Mouse (Mus musculus): ENCODE results near the gene Tnxb.
A peak's percentile ranks its signal among the peaks of the same experiment; 100 is the strongest.

Gene Tnxb

GRCm38 (mm10) chr17:34639461-34640255 is 30.7 kb upstream of the Tnxb start:
- Histone ChIP-seq H3K4me3 (replicated peaks; ENCODE audit: low read length) (no peak overlapping the region), H3K4me1 (replicated peaks; ENCODE audit: low read depth, low read length) (peaks cover 16% of the 10 kb centered on the region), H3K36me3 (ENCODE audit: insufficient read depth, low read length) (no peaks in the 10 kb centered on the region), H3K9me3 (ENCODE audit: low read length) (no peaks in the 10 kb centered on the region), H3K27me3 (ENCODE audit: insufficient read depth, low read length) (peaks cover 6% of the 10 kb centered on the region; the same call in 1 of the 2 replicates)
- TF ChIP-seq POU5F1 (IDR thresholded peaks at IDR 0.05; ENCODE audit: borderline replicate concordance, low read length) (no peak), NANOG (IDR thresholded peaks at IDR 0.05; ENCODE audit: borderline replicate concordance, low read length) (no peak), CTCF (conservative IDR thresholded peaks at IDR 0.05; ENCODE audit: low read length) (no peak)

GRCm38 (mm10) chr17:34640778-34641601 is 29.3 kb upstream of the Tnxb start:
- Histone ChIP-seq H3K27me3 (ENCODE audit: insufficient read depth, low read length) (peaks cover 6% of the 10 kb centered on the region; the same call in 1 of the 2 replicates), H3K4me3 (replicated peaks; ENCODE audit: low read length) (0 out of 2 replicates have a peak overlapping the region, but pooled peaks have one; percentile 4), H3K36me3 (ENCODE audit: insufficient read depth, low read length) (peaks cover 4% of the 10 kb centered on the region; the same call in 1 of the 2 replicates), H3K4me1 (replicated peaks; ENCODE audit: low read depth, low read length) (peaks cover 29% of the 10 kb centered on the region), H3K9me3 (ENCODE audit: low read length) (no peaks in the 10 kb centered on the region)
- no peak for TF ChIP-seq CTCF (conservative IDR thresholded peaks at IDR 0.05; ENCODE audit: low read length)
- no peak for TF ChIP-seq POU5F1 (IDR thresholded peaks at IDR 0.05; ENCODE audit: borderline replicate concordance, low read length)
- TF ChIP-seq NANOG (IDR thresholded peaks at IDR 0.05; ENCODE audit: borderline replicate concordance, low read length), result no peak

- Histone ChIP-seq H3K36me3 (ENCODE audit: insufficient read depth, low read length) (peaks cover 4% of the 10 kb centered on the region; the same call in 1 of the 2 replicates), H3K4me3 (replicated peaks; ENCODE audit: low read length) (no peak overlapping the region), H3K9me3 (ENCODE audit: low read length) (no peaks in the 10 kb centered on the region), H3K4me1 (replicated peaks; ENCODE audit: low read depth, low read length) (peaks cover 37% of the 10 kb centered on the region), H3K27me3 (ENCODE audit: insufficient read depth, low read length) (peaks cover 6% of the 10 kb centered on the region; the same call in 1 of the 2 replicates)
- TF ChIP-seq NANOG (IDR thresholded peaks at IDR 0.05; ENCODE audit: borderline replicate concordance, low read length), result no peak
- no peak for TF ChIP-seq CTCF (conservative IDR thresholded peaks at IDR 0.05; ENCODE audit: low read length)
- TF ChIP-seq POU5F1 (IDR thresholded peaks at IDR 0.05; ENCODE audit: borderline replicate concordance, low read length), result no peak
Measured at GRCm38 (mm10) chr17:34641945-34642344, 28.4 kb upstream of the Tnxb start.

- H3K36me3 ChIP-seq (ENCODE audit: insufficient read depth, low read length), result peaks cover 8% of the 10 kb centered on the region
- H3K9me3 ChIP-seq (ENCODE audit: low read length), result no peaks in the 10 kb centered on the region
- H3K4me3 ChIP-seq (replicated peaks; ENCODE audit: low read length), result no peak overlapping the region
- no peak for TF ChIP-seq CTCF (conservative IDR thresholded peaks at IDR 0.05; ENCODE audit: low read length)
- no peak for TF ChIP-seq POU5F1 (IDR thresholded peaks at IDR 0.05; ENCODE audit: borderline replicate concordance, low read length)
- no peak for TF ChIP-seq NANOG (IDR thresholded peaks at IDR 0.05; ENCODE audit: borderline replicate concordance, low read length)
- H3K27me3 ChIP-seq (ENCODE audit: insufficient read depth, low read length), result no peaks in the 10 kb centered on the region
- peaks cover 46% of the 10 kb centered on the region for H3K4me1 ChIP-seq (replicated peaks; ENCODE audit: low read depth, low read length)
Measured at GRCm38 (mm10) chr17:34643379-34643778, 27.0 kb upstream of the Tnxb start.

- Histone ChIP-seq H3K4me1 (replicated peaks; ENCODE audit: low read depth, low read length) (peaks cover 51% of the 10 kb centered on the region), H3K27me3 (ENCODE audit: insufficient read depth, low read length) (no peaks in the 10 kb centered on the region), H3K4me3 (replicated peaks; ENCODE audit: low read length) (no peak overlapping the region), H3K36me3 (ENCODE audit: insufficient read depth, low read length) (peaks cover 14% of the 10 kb centered on the region), H3K9me3 (ENCODE audit: low read length) (no peaks in the 10 kb centered on the region)
- TF ChIP-seq CTCF (conservative IDR thresholded peaks at IDR 0.05; ENCODE audit: low read length) (no peak), NANOG (IDR thresholded peaks at IDR 0.05; ENCODE audit: borderline replicate concordance, low read length) (no peak), POU5F1 (IDR thresholded peaks at IDR 0.05; ENCODE audit: borderline replicate concordance, low read length) (no peak)
Measured at GRCm38 (mm10) chr17:34643944-34644343, 26.4 kb upstream of the Tnxb start.

GRCm38 (mm10) chr17:34644608-34645007 is 25.7 kb upstream of the Tnxb start, which contains the start of gene Fkbpl:
Gene Fkbpl, plus strand, starts transcription at chr17:34644764.
- Histone ChIP-seq H3K9me3 (ENCODE audit: low read length) (no peaks in the 10 kb centered on the region), H3K4me1 (replicated peaks; ENCODE audit: low read depth, low read length) (peaks cover 54% of the 10 kb centered on the region), H3K4me3 (replicated peaks; ENCODE audit: low read length) (peak within 1 kb of the TSS; percentile 100), H3K27me3 (ENCODE audit: insufficient read depth, low read length) (no peaks in the 10 kb centered on the region), H3K36me3 (ENCODE audit: insufficient read depth, low read length) (peaks cover 21% of the 10 kb centered on the region)
- TF ChIP-seq NANOG (IDR thresholded peaks at IDR 0.05; ENCODE audit: borderline replicate concordance, low read length), result no peak
- no peak for TF ChIP-seq POU5F1 (IDR thresholded peaks at IDR 0.05; ENCODE audit: borderline replicate concordance, low read length)
- no peak for TF ChIP-seq CTCF (conservative IDR thresholded peaks at IDR 0.05; ENCODE audit: low read length)

GRCm38 (mm10) chr17:34645256-34645829 is 25.0 kb upstream of the Tnxb start:
- no peaks in the 10 kb centered on the region for H3K9me3 ChIP-seq (ENCODE audit: low read length)
- no peaks in the 10 kb centered on the region for H3K27me3 ChIP-seq (ENCODE audit: insufficient read depth, low read length)
- peaks cover 55% of the 10 kb centered on the region for H3K4me1 ChIP-seq (replicated peaks; ENCODE audit: low read depth, low read length)
- H3K36me3 ChIP-seq (ENCODE audit: insufficient read depth, low read length), result peaks cover 28% of the 10 kb centered on the region
- TF ChIP-seq CTCF (conservative IDR thresholded peaks at IDR 0.05; ENCODE audit: low read length) (no peak), NANOG (IDR thresholded peaks at IDR 0.05; ENCODE audit: borderline replicate concordance, low read length) (no peak), POU5F1 (IDR thresholded peaks at IDR 0.05; ENCODE audit: borderline replicate concordance, low read length) (no peak)
- H3K4me3 ChIP-seq (replicated peaks; ENCODE audit: low read length), result peak overlapping the region; percentile 100

Data from E14TG2a.4 (cell line).